Mouse (Mus musculus): ENCODE measurements around the gene Phactr1. TPM values are rescaled to one million over a fixed set of nuclear protein-coding genes. Genes with fewer than 3 reads are reported as not detected.

Phactr1 gene
- total and polyA plus RNA-seq, 2 experiments from 2014 or later = 84.5 to 106 TPM

DNA sequence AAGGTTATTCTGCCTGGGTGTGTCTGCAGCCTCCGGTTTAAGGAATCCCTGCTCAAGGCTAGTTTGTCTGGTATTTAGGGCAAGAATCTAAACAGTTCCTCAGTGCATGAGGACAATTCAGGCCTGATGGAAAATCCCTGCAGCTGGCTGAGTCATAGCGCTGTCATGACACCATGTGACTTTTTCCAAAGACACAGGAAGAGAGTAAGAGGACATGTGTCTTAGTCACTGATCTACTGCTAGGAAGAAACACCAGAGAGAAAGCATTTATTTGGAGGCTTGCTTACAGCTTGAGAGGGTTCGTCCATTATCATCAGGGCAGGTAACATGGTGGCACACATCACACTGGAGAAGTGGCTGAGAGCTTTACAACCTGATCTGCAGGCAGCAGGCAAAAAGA is 352.0 kb downstream of the Phactr1 start:
- Histone ChIP-seq H3K36me3 (ENCODE audit: insufficient read depth) (no peaks in the 10 kb centered on the region), H3K9me3 (ENCODE audit: low read length) (no peaks in the 10 kb centered on the region), H3K27me3 (ENCODE audit: insufficient read depth, low read length) (no peaks in the 10 kb centered on the region), H3K4me2 (ENCODE audit: low read depth) (no peak overlapping the region), H3K9ac (no peak overlapping the region), H3K4me3 (ENCODE audit: low read depth, low read length) (no peak overlapping the region), H3K4me1 (ENCODE audit: insufficient read depth) (peaks cover 3% of the 10 kb centered on the region; the same call in 1 of the 2 replicates), H3K27ac (ENCODE audit: low read depth, low read length) (no peak overlapping the region)
- TF ChIP-seq CTCF (IDR thresholded peaks at IDR 0.05; ENCODE audit: low read depth) = no peak
- WGBS = 97% methylated on average over 3 of the region's 3 CpGs
- DNase-seq (no peak), ATAC-seq (no peak)

DNA sequence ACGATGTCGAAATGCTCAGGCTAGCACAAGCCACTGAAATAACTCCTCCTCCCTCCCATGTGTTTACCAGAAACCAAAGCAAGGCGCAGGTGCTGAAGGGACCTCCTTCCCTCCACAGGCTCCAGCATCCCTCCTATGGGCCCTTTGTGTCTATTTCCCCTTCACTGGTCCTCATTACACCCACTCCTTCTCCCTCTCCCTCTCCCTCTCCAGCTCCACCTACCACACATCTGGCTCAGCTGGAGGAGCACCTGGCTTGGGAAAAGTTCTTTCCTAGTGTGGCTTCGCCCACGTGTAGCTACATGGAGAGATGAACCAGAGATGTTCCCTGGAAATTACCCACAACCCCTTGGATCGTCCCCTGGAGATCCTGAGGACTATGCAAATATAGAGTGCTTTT is 356.1 kb downstream of the Phactr1 start:
- H3K27me3 ChIP-seq (ENCODE audit: insufficient read depth, low read length) = no peaks in the 10 kb centered on the region
- no peak overlapping the region for H3K9ac ChIP-seq
- ATAC-seq = no peak

DNA sequence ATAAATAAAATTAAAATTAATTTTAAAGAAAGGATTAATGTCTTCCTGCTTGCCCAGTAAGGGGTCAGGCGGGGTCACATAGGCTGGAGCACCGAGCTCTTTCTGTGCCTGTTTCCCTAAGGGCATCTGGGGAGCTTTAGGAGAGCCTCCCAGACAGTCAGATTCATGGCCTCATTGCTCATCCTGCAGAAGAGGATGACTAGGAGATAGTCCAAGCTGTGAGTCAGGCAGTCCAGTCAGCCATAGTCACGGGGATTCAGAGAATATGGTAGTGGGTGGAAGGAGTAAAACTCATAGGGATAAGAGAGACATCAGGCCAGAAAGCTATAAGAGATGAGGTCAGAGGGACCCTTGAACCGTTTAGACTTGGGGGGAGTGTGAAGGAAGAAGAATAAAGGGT is 362.3 kb downstream of the Phactr1 start:
- Histone ChIP-seq H3K9ac (no peak overlapping the region), H3K27me3 (ENCODE audit: insufficient read depth, low read length) (no peaks in the 10 kb centered on the region), H3K4me2 (ENCODE audit: low read depth) (no peak overlapping the region), H3K36me3 (ENCODE audit: insufficient read depth) (0 out of 2 replicates have a peak, but pooled peaks cover 4% of the 10 kb centered on the region), H3K9me3 (ENCODE audit: low read length) (no peaks in the 10 kb centered on the region), H3K27ac (ENCODE audit: low read depth, low read length) (no peak overlapping the region), H3K4me1 (ENCODE audit: insufficient read depth) (no peaks in the 10 kb centered on the region), H3K4me3 (ENCODE audit: low read depth, low read length) (no peak overlapping the region)
- no peak for ATAC-seq
- TF ChIP-seq CTCF (IDR thresholded peaks at IDR 0.05; ENCODE audit: low read depth) = no peak
- no peak for DNase-seq
- WGBS = 83% methylated on average over 4 of the region's 4 CpGs

More for the DNA sequence above, 356.1 kb downstream of the Phactr1 start:
- Histone ChIP-seq H3K9me3 (ENCODE audit: low read length) (no peaks in the 10 kb centered on the region), H3K4me3 (ENCODE audit: low read depth, low read length) (no peak overlapping the region), H3K4me2 (ENCODE audit: low read depth) (no peak overlapping the region), H3K27ac (ENCODE audit: low read depth, low read length) (no peak overlapping the region), H3K36me3 (ENCODE audit: insufficient read depth) (0 out of 2 replicates have a peak, but pooled peaks cover 4% of the 10 kb centered on the region), H3K4me1 (ENCODE audit: insufficient read depth) (no peaks in the 10 kb centered on the region)
- 73% methylated on average over 6 of the region's 6 CpGs for WGBS
- no peak for TF ChIP-seq CTCF (IDR thresholded peaks at IDR 0.05; ENCODE audit: low read depth)
- DNase-seq = no peak

DNA sequence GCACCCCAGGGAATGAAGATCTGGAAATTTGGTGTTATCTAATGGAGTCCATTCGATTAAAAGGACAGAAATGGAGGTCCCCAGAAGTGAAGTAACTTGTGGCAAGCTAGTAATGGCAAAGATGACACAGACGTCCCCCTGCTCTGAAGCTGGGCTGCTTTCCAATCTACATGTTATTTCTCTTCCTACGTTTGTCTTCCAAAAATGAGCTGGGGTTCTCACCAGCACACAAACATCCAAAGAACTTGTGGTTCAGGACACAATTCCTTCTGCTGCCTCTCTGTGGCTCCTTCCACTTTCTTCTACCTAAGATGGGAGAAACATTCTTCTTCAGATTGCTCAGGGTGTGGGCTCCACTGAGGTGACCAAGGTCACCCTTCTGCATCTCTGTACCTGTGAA is 368.1 kb downstream of the Phactr1 start:
- ATAC-seq = no peak
- Histone ChIP-seq H3K36me3 (ENCODE audit: insufficient read depth) (no peaks in the 10 kb centered on the region), H3K4me1 (ENCODE audit: insufficient read depth) (no peaks in the 10 kb centered on the region), H3K27ac (ENCODE audit: low read depth, low read length) (no peak overlapping the region), H3K27me3 (ENCODE audit: insufficient read depth, low read length) (no peaks in the 10 kb centered on the region), H3K9ac (no peak overlapping the region), H3K4me2 (ENCODE audit: low read depth) (no peak overlapping the region), H3K4me3 (ENCODE audit: low read depth, low read length) (no peak overlapping the region), H3K9me3 (ENCODE audit: low read length) (no peaks in the 10 kb centered on the region)
- DNase-seq = no peak
- 65% methylated on average over 3 of the region's 3 CpGs for WGBS
- no peak for TF ChIP-seq CTCF (IDR thresholded peaks at IDR 0.05; ENCODE audit: low read depth)

DNA sequence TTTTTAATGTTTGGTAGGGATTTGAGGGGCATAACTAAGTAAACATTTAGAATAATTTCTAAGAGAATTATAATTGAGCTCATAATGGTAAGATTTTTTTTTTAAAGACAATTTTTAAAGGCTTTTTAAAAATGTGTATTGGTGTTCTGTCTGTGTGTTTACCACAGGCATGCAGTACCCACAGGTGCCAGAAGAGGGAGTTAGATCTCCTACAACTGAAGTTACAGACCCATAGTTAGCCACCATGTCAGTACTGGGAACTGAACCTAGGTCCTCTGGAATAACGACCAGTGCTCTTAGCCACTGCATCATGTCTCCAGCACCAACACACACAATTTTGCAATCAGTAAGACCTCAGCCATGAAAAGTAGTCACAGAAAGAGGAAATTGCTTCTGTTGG is 372.8 kb downstream of the Phactr1 start:
- no peak overlapping the region for H3K9ac ChIP-seq
- H3K27ac ChIP-seq (ENCODE audit: low read depth, low read length) = no peak overlapping the region
- H3K36me3 ChIP-seq (ENCODE audit: insufficient read depth) = no peaks in the 10 kb centered on the region
- no peaks in the 10 kb centered on the region for H3K4me1 ChIP-seq (ENCODE audit: insufficient read depth)
- no peak overlapping the region for H3K4me2 ChIP-seq (ENCODE audit: low read depth)
- ATAC-seq = no peak
- 0 out of 2 replicates have a peak, but pooled peaks have one; percentile 12 for TF ChIP-seq CTCF (IDR thresholded peaks at IDR 0.05; ENCODE audit: low read depth)
- no peak overlapping the region for H3K4me3 ChIP-seq (ENCODE audit: low read depth, low read length)
- H3K9me3 ChIP-seq (ENCODE audit: low read length) = no peaks in the 10 kb centered on the region
- no peaks in the 10 kb centered on the region for H3K27me3 ChIP-seq (ENCODE audit: insufficient read depth, low read length)
- no peak for DNase-seq
- WGBS = 88% methylated on average over 1 of the region's 1 CpGs

DNA sequence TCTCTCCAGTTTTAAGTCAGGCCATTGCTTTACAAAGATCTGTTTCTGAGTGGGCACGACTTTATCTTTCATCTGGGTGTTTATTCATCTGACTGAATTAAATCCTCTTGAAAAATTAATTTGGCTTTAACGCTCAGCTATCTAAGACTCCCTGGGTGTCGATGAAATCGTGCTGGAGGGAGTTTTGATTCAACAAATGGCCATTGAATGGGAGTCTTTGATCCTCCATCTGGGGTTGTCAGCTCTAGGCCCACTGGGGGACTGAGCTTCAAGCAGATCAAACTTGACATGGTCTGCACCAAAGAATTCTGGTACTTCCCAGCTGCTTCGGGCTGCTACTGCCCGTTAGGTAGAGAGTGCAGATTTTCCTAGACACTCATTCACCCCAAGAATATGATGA is 374.7 kb downstream of the Phactr1 start:
- 28% methylated on average over 6 of the region's 6 CpGs for WGBS

DNA sequence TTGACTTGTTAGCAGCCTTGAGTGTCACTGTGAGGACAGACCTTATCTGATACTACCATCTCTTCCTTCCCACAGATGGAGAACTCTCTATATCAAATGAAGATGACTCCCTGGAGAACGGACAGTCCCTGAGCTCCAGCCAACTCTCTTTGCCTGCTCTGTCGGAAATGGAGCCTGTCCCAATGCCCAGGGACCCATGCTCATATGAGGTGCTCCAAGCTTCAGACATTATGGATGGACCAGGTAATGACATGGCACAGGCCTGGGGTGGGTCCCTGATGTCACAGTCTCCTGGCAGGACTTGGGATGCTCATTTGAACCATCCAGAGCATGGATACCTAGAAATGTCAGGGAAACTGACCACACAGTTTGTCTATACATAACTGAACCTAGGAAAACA is 376.7 kb downstream of the Phactr1 start:
- ATAC-seq (no peak), DNase-seq (no peak)
- Histone ChIP-seq H3K27ac (ENCODE audit: low read depth, low read length) (no peak overlapping the region), H3K9ac (no peak overlapping the region), H3K4me2 (ENCODE audit: low read depth) (no peak overlapping the region), H3K36me3 (ENCODE audit: insufficient read depth) (0 out of 2 replicates have a peak, but pooled peaks cover 4% of the 10 kb centered on the region), H3K4me1 (ENCODE audit: insufficient read depth) (no peaks in the 10 kb centered on the region), H3K27me3 (ENCODE audit: insufficient read depth, low read length) (no peaks in the 10 kb centered on the region), H3K9me3 (ENCODE audit: low read length) (no peaks in the 10 kb centered on the region), H3K4me3 (ENCODE audit: low read depth, low read length) (no peak overlapping the region)
- 95% methylated on average over 2 of the region's 2 CpGs for WGBS
- no peak for TF ChIP-seq CTCF (IDR thresholded peaks at IDR 0.05; ENCODE audit: low read depth)

More for the DNA sequence above, 374.7 kb downstream of the Phactr1 start:
- ATAC-seq (no peak), DNase-seq (no peak)
- Histone ChIP-seq H3K4me3 (ENCODE audit: low read depth, low read length) (no peak overlapping the region), H3K9me3 (ENCODE audit: low read length) (no peaks in the 10 kb centered on the region), H3K27me3 (ENCODE audit: insufficient read depth, low read length) (no peaks in the 10 kb centered on the region), H3K36me3 (ENCODE audit: insufficient read depth) (0 out of 2 replicates have a peak, but pooled peaks cover 4% of the 10 kb centered on the region), H3K27ac (ENCODE audit: low read depth, low read length) (no peak overlapping the region), H3K9ac (no peak overlapping the region), H3K4me1 (ENCODE audit: insufficient read depth) (no peaks in the 10 kb centered on the region), H3K4me2 (ENCODE audit: low read depth) (no peak overlapping the region)
- TF ChIP-seq CTCF (IDR thresholded peaks at IDR 0.05; ENCODE audit: low read depth) = no peak
